Comparison of ENCODE assay signal across 12 mouse cellular contexts in the genomic region with DNA sequence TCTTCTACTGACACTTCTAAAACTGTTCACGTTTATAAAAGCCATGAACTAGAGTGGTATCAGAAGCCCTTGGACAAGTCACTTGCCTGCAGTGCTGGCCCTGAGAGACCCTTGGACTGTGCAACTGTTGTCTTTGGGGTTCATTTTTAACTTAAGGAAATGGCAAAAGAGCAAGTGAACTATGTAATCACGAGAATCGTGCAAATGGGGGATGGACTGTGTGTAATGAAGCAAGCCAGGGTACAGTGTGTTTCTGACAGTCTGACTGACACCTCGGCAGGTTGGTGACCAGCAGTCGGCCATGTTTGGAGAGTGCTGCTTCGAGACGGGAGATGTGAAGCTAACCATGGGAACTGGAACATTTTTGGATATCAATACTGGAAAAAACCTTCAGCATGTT.
"Had no signal": no experiment of that assay in that cellular context is flagged by ENCODE, and none has a peak within 500 bp of the region (broad histone marks: within the 10 kb centered on the region; RNA-seq: fewer than 3 reads in every experiment).

No protein-coding gene starts in this region.

- DNase-seq: layer of hippocampus, postnatal 36 days; liver, embryonic 13.5 days; lung, adult 2 months; lung, postnatal 14 days; lung, postnatal 4 days; midbrain, embryonic 14.5 days; thymus, adult 18-20 months; thymus, postnatal 36 days had no signal

- H3K36me3 ChIP-seq: liver, embryonic 13.5 days had no signal

- H3K4me1 ChIP-seq: liver, embryonic 13.5 days had no signal

- H3K4me3 ChIP-seq: left cerebral cortex, adult 2 months; liver, embryonic 13.5 days had no signal

- H3K4me2 ChIP-seq: liver, embryonic 13.5 days; midbrain, embryonic 11.5 days had no signal

- H3K27ac ChIP-seq: left cerebral cortex, adult 2 months; liver, embryonic 13.5 days had no signal

- H3K9ac ChIP-seq: liver, embryonic 13.5 days had no signal

- H3K9me3 ChIP-seq: liver, embryonic 13.5 days had no signal

- ATAC-seq: inflammation-experienced regulatory T-cells, adult 6 months; intestine, postnatal 0 days had no signal

- H3K27me3 ChIP-seq: liver, embryonic 13.5 days had no signal
